8 mouse cellular contexts compared by ENCODE assay signal in the genomic region with DNA sequence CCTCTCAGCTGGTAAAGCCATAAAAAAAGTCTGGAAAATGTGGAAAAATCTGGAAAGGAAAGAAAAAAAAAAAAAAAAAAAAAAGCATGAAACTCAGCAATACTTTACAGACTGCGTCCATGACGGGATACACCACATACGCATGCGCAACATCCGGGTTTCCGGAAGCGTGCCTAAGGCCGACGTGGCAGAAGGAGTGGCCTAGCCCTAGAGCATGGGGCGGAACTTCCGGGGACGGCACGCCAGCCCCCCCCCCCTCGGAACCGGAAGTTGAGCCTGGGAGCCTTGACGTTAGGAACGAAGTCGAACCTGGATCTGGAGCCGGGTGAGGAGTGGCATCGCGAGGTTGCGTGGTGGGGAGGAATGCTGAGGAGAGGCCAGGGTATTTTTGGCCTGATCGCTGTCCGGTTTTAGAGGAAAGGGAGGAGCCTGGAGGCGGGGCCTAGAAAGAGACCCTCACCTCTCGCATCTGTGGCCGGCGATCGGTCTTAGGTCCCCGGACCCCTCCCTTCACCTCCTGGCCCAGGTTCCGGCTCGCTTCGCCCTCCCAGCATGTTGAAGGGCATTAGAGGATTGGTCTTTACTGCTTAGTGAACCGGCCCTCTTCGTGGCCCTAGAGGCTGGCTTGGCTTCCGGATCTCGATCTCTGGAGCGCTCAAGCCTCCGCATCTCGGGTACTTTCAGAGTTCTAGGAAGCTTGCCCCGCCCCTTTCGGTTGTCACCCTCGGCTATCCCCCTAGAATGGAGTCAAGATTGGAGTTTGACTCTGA. TPM values are rescaled to one million over a fixed set of nuclear protein-coding genes. Genes with fewer than 3 reads are reported as not detected.
DNase-seq lines count a peak whose midpoint lies in the region; ATAC-seq lines count a peak whose summit lies in the region.

A gene (plus strand): TSS at position 245 of the 770 bp plus-strand sequence.

- H3K4me3 ChIP-seq in hindbrain, embryonic 12.5 days = peak within 1 kb of the TSS; percentile 73

- peak within 1 kb of the TSS; percentile 89 for H3K27ac ChIP-seq in hindbrain, embryonic 12.5 days

- H3K4me1 ChIP-seq in hindbrain, embryonic 12.5 days = peaks cover 13% of the 10 kb centered on the region

- peak within 1 kb of the TSS; percentile 86 for H3K4me2 ChIP-seq in hindbrain, embryonic 12.5 days (replicated peaks)

- no peaks in the 10 kb centered on the region for H3K9me3 ChIP-seq in hindbrain, embryonic 12.5 days (replicated peaks)

- peak within 1 kb of the TSS; percentile 86 for H3K9ac ChIP-seq in hindbrain, embryonic 12.5 days

- DNase-seq in NIH3T3 (ENCODE audit: low read depth) = peak; percentile 99
- peak; percentile 100 for DNase-seq in cerebellum, postnatal 10 days
- peak; percentile 93 to 97 for DNase-seq in frontal cortex, postnatal 10 days (ENCODE audit: low spot score in 2 of 2)
- peak; percentile 95 to 98 for DNase-seq in layer of hippocampus, postnatal 14 days (ENCODE audit: low spot score in 2 of 2)
- peak; percentile 99 for DNase-seq in lung, postnatal 14 days
- peak; percentile 99 for DNase-seq in retina, adult 2 months (ENCODE audit: low read depth, low spot score)
- peak; percentile 96 to 97 for DNase-seq in thymus, postnatal 36 days

- 0 out of 2 replicates have a peak, but pooled peaks cover 3% of the 10 kb centered on the region for H3K27me3 ChIP-seq in hindbrain, embryonic 12.5 days

- ATAC-seq in hindbrain, embryonic 12.5 days (ENCODE audit: low FRiP score) = peak; percentile 96

- 2% methylated on average over 43 of the region's 43 CpGs for WGBS in hindbrain, embryonic 12.5 days

- peaks cover 32% of the 10 kb centered on the region for H3K36me3 ChIP-seq in hindbrain, embryonic 12.5 days

RNA-seq across cellular contexts. Expression of the gene that starts here (rescaled TPM):
- polyA plus RNA-seq in hindbrain, embryonic 12.5 days (2016; fragmentation: Nextera tagmentation; extraction: Ambion mirVana) = 102 and 109 TPM in 2 replicates
- 100 to 1,000 TPM; 106 to 110 TPM for total RNA-seq in layer of hippocampus, postnatal 14 days (2021)

Comparison
In these comparisons a context has a peak if more than half of its experiments do, and no peak if none do; other contexts are left out.
1. Peak in every context shown above with its lines: DNase-seq, ATAC-seq, H3K4me3 ChIP-seq and H3K27ac ChIP-seq.